Mouse (Mus musculus) yolk sac, embryonic 10.5 days (tissue): ENCODE results near the gene Odf4.
"Not testable (repeated sequence)": the region's sequence is repeated elsewhere in the genome, so short reads cannot be mapped to it uniquely, and the experiment has no call there.

Experiments used
- DNase-seq: peaks from one replicate; pipeline ENCODE4 v3.0.0-alpha.2; 2017; ENCODE audit warnings: low spot score

The Odf4 gene

DNA sequence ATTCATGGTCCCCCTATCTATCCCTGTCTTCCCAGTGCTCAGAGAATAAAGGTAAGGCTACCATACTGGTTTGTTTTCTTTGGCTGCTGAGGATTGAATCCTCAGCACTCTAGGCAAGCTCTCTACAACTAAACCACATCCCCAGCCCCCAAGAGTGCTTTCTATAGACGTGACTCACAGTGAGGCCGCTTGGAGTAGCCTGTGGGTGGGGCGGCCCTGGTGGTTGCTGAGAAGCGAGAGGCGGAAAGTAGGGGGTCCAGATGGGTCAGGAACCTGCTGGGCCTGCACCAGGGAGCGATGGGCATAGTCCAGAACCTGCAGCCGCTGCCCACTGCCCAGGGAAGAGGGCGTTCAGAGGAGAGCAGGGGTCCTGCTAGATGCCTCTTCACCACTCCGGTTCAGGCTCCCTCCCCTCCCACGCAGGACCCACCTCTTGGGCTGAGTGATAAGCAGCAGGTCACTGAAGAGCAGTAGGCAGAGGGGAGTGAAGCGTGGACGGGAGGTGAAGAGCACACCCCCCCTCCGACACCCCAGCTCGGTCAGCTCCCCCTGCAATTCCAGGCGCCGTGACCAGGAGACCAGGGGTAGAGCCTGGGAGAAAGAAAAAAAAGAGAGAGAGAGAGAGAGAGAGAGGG lies 20.0 kb upstream of the Odf4 start:
- no peak for DNase-seq

GRCm38 (mm10) chr11:68946001-68946400 lies 19.1 kb upstream of the Odf4 start:
- no peak for DNase-seq

GRCm38 (mm10) chr11:68945245-68945644 lies 18.4 kb upstream of the Odf4 start:
- no peak for DNase-seq

- no peak for DNase-seq
Observed at GRCm38 (mm10) chr11:68942731-68943130, 15.8 kb upstream of the Odf4 start.

- no peak for DNase-seq
Observed at GRCm38 (mm10) chr11:68940516-68940915, 13.6 kb upstream of the Odf4 start.

DNA sequence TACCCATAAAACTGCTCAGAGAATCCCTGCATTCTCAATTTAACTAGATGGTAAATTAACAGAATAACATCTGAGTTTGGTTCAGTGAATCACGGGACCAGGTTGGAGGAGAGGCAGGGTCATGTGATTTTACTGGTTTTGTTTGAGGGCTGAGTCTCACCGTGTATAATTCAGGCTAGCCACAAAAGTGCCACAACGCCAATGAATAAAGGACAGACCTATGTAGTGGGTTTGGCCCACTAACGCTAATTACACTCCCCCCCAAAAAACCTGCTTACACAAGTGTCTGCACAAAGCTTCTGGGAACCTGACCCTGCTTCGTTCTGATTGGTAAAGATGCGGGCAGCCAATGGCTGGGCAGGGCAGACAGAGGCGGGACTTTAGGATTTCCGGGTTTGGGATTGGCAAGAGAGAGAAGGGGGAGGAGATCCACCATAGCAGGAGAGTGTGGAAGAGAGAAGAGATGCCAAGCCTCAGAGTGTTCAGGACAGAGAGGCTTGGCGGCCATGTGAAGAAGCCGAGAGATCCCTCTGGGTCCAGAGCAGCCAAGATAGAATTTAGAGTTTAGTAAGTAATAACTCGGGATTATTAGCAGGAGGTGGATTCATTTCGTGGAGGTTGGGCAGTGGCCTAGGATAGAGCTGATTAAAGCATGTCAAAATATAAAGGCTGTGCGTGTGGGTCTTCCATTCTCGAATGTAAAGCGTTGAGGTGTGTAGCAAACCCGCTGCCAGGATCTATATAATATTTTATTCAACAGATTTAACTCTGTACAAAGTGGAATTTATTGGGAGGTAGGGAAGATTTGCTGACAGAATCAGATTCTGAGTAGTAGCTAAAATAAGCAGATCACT lies 12.8 kb upstream of the Odf4 start:
- peak; percentile 91 for DNase-seq

DNA sequence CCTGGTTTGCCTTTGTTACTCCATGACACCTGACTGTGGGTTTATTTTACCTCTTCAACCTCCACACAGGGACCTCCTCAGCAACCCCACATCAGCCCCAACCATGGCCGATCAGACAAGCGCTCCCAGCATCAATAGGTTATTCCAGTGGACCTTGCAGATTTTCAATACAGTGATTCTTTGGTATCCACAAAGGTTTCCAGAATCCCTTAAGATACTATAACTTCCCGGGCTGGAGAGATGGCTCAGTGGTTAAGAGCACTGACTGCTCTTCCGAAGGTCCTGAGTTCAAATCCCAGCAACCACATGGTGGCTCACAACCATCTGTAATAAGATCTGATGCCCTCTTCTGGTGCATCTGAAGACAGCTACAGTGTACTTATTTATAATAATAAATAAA lies 10.1 kb upstream of the Odf4 start:
- DNase-seq: not testable (repeated sequence)

DNA sequence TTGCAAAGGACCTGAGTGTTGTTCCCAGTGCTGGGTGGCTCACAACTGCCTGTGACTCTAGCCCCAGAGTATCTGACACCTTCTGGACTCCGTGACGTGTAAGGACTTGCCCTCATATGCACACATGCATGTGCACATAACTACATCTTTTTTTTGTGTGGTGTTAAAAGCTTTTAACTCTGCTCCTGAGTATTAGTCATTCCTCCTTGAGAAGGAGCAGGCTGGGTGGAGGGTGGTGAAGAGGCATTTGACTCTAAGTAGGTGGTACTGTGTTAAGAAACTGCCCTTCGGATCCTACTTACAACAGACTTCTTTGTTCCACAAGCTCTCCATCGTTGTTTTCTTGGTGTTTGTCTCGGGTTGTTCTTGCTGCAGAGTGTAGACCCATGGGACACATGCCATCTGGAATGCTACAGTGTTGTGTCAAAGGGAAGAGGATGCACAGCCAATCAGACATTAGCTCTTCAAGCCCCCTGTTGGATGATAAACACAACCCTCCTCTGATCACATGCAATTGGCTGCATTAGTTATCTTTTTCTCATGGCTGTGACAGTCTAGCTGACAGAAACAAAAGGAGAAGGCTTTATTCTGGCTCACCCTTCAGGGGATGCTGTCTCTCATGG lies 7.1 kb upstream of the Odf4 start:
- no peak for DNase-seq

GRCm38 (mm10) chr11:68929947-68930346 lies 3.1 kb upstream of the Odf4 start:
- DNase-seq: no peak

DNA sequence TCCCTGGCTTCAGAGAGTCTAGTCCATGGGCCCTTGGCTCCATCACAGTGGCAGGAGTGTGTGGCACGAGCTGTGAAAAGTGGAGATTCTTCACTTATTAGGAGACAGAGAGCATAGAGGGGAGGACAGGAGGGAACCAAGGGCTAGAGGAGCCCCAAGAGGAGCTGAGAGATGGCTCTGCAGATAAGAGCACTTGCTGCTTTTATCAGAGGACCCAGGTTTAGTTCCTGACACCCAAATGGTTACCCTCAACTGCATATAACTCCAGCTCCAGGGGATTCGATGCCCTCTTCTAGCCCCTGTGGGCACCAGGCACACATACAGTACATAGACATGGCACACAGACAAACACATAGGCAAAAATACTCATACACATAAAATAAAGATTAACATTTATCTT lies 2.1 kb downstream of the Odf4 start:
- DNase-seq: no peak

- DNase-seq: no peak
Observed at GRCm38 (mm10) chr11:68923191-68923590, 3.7 kb downstream of the Odf4 start.

DNA sequence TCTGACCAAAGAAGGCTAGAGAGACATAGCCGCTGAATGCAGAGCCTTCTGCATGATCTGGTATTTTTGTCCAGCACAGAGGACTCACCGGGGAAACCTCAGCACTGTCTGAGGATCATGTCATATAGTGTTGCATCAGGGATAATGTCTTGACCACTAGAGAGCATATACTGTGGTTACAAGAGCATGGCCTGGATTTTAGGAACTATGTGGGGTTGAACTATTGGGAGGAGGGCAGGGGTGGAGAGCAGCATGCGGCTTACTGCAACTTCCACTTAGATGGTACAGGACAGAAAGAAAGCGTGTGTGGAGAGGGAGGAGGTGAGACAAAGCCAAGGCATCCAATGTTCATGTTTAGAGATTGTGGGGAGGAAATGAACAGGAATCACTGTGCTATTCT lies 12.3 kb downstream of the Odf4 start:
- no peak for DNase-seq

- DNase-seq: no peak
Observed at GRCm38 (mm10) chr11:68911531-68912177, 15.2 kb downstream of the Odf4 start.

GRCm38 (mm10) chr11:68908846-68909503 lies 17.9 kb downstream of the Odf4 start:
- no peak for DNase-seq

DNA sequence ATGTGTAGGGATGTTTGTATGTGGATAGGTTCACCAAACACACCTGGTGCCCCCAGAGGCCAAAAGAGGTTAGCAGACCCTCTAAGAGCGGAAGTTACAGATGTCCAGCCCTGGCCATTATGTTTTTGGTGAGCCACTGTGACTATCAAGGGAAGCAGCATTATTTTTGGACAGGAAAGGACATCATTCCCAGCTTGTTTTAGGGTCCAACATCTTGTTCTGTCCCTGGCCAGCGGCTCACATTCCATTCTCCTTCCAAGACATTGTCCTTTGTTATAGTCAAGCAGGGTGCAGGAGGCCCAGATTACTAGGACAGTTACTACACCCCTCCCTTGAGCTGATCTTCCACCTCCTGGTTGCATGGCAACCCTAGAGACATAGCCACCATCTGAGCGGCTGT lies 19.6 kb downstream of the Odf4 start:
- DNase-seq: no peak

DNA sequence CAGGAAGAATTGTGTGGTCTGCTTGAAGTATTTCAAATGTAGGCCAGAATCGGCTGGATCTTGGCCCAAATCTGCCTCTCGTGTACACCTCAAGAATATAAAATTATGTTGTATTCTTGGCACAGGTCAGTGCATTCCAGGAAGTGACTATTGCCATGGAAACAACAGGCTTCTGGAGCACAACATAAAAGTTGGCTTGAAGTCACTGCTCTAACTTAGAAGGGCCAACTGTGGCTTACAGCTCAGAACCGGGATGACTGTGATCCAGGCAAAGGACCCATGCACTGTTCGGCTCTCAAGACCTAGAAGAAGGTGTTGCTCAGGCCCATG lies 20.5 kb downstream of the Odf4 start:
- DNase-seq: no peak

DNA sequence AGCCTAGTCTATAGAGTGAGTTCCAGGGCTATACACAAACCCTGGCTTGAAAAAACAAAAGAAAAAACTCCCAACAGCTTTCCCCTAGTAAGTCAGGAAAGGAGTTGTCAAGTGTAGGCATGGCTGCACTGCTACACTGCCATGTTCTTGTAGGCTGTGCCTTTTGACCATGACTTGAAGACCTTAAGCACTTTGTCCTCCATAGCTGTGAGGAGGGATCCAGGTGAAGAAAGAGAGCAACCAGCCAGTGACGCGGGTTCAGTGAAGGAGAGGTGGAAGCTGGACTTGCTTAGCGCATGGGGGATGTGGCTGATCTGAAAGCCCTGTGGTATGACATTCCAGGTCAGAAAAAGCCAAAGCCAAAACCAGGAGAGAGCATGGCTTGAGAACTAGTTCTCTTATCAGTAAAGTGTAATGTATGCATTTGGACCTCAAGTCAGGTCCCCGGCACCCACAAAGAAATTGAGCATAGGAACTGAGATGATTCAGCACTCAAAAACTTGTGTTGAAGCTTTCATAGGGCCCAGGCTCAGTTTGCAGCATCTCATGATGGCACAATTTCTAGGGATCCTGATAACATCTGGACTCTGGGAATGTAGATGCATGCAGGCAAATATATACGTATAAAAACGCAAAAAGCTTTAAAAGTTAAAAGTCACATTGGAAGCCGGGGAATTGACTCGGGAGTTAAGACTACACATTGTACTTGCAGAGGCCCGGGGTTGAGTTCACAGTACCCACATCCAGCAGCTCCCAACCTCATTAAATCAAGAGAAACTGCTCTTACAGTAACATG lies 21.0 kb downstream of the Odf4 start:
- DNase-seq: no peak

DNA sequence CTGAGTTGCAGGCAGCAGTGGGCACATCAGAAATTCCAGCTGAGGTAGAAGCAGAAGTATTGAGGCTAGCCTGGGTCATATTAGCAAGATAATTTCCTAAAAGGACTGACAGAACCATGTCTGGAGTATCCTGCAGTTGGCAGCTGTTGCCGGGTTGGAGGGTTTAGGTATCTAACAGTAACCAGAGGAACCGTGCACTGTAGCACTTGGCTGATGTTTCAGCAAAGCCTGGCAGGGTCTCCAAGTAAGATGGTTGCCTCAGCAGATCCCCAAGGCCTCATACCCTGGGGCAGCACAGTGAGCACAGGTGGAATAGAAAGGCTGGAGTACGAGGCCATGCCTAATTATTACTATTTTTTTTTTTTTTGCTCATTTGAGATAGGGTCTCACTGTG lies 21.7 kb downstream of the Odf4 start:
- DNase-seq: no peak

DNA sequence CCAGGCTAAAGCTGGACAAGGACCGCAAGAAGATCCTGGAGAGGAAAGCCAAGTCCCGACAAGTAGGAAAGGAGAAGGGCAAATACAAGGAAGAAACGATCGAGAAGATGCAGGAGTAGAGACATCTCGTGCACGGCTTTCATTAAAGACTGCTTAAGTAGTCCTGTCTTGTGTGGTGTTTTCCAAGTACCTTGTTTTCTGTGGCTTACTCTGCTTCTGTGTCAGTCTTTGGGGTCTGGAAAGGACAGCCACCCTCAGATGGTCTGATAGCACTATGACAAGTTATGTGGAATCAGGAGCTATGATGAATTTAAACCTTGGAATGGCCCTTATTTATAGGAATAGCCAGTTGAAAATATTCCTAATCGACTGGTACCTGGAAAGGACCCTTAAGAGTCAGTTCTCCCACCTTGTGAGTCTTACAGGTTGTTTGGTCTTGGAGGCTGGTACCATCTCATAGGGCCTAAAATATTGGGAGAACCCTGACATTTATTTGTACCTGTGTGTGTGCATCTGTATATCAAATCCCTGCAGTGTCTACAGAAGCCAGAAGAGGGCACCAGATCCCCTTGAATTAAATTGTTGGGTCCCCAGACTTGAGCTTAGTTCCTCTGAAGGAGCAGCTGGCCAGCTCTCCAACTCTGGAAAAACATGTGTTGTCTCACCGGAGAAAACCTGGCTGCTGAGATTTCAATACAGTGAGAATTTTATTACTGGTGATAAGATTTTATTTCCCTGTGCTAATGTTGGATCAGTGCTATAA lies 22.3 kb downstream of the Odf4 start:
- peak; percentile 50 for DNase-seq

- no peak for DNase-seq
Observed at GRCm38 (mm10) chr11:68903775-68904174, 23.1 kb downstream of the Odf4 start.

DNA sequence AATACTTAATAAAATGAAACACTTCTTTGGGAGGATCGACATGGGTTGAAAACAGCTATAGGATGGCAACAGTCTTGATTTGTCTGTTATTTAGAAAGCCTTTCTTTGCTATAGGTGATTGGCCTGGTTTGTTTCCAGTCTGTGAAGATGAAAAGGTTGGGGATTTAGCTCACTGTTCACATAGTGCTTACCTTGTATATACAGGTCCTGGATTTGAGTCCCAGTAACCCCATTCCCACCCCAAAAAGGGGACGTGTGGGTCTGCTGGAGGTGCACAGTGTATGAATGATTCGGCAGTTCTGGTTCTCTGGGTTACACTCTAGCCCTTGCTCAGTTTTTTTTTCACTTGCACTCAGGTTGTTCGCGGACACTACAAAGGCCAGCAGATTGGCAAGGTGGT lies 24.1 kb downstream of the Odf4 start:
- no peak for DNase-seq
